Mouse (Mus musculus): Measurements from ENCODE around the gene Klf2. TPM values are rescaled to one million over a fixed set of nuclear protein-coding genes. Genes with fewer than 3 reads are reported as not detected.

Klf2 gene
- polyA plus RNA-seq (2015; fragmentation: Nextera tagmentation; extraction: Ambion mirVana) = 12.6 and 14.0 TPM in 2 replicates

DNA sequence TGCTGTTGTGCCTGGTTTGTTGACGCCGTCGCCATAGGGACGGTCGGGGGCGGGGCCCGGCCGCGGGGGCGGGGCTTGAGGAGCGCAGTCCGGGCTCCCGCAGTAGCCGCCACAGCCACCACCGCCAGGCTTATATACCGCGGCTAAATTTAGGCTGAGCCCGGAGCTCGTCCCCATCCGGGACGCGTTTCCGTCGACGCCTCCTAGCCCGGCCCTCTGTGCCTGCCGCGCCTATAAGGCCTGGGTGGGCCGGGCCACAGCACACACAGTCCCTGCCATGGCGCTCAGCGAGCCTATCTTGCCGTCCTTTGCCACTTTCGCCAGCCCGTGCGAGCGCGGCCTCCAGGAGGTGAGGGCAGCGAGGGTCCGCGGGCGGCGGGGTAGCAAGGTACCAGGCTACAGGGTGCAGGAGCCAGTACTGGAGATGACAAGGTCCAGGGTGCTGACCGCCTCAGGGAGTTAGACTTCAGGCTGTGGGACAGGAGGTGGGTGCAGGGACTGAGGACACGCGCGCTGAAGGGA, at the start of gene Klf2:
Klf2 (plus strand) TSS at position 233 of the 522 bp plus-strand sequence.
- Histone ChIP-seq H3K4me2 (peak within 1 kb of the TSS; percentile 84), H3K4me3 (replicated peaks) (peak within 1 kb of the TSS; percentile 64), H3K9ac (peak within 1 kb of the TSS; percentile 53), H3K27me3 (peaks cover 38% of the 10 kb centered on the region), H3K36me3 (no peaks in the 10 kb centered on the region), H3K27ac (peak within 1 kb of the TSS; percentile 54; the same call in 1 of the 2 replicates), H3K4me1 (peaks cover 29% of the 10 kb centered on the region), H3K9me3 (replicated peaks) (no peaks in the 10 kb centered on the region)
- ATAC-seq (replicated peaks; ENCODE audit: low FRiP score) = peak; percentile 97
- WGBS = 0% methylated on average over 45 of the region's 46 CpGs

DNA sequence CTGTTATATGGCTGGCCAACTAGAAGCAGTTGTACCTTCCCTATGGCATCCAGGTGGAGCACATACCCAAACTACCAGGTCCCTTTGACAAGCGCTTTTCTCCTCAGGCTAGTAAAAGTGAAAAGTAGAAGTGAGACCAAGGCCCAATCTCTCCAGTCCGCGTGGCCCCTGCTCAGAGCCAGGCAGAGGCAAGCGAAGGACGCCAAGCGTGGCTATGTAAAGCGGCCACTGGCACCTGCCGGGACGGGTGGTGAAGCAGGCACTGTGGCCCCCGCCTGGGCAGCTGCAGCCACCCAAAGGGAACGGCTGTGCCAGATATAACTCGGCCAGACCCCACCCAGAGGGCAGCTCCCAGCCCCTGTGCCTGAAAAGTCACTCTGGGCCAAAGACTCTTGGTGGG, 48.2 kb upstream of the Klf2 start:
- no peak overlapping the region for H3K4me2 ChIP-seq
- no peak overlapping the region for H3K4me3 ChIP-seq (replicated peaks)
- H3K4me1 ChIP-seq = 0 out of 2 replicates have a peak, but pooled peaks cover 8% of the 10 kb centered on the region
- H3K27me3 ChIP-seq = no peaks in the 10 kb centered on the region
- no peaks in the 10 kb centered on the region for H3K9me3 ChIP-seq (replicated peaks)
- ATAC-seq (replicated peaks; ENCODE audit: low FRiP score) = no peak
- 86% methylated on average over 12 of the region's 12 CpGs for WGBS
- no peak overlapping the region for H3K9ac ChIP-seq
- no peaks in the 10 kb centered on the region for H3K36me3 ChIP-seq
- no peak overlapping the region for H3K27ac ChIP-seq

DNA sequence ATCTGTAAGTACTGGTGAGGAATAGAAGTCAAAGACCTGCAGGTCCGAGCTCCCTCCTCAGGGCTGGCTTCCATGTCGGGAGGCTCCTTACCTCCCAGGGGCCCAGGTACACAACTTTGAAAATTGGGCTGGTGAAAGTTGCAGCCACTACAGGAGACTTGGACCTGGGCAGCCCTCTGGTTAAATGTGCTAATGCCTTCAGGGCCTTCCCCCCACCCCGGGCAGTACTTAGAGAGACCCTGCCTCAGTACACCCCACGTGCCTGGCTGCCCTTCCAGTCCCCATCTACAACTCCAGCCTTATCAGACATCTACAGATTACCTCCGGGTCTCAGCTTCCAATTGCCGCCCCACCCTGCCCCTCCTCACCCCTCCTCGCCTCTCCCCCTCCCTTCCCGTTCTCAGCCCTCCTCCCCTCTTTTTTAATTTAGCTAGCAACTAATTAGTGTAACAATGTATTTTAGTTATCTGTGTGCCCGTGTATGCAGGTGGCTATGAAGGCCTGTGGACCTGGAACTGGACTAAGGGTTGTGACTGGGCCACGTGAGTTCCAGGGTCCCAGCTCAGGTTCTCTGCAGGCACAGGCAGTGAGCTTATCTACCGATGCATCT, 47.7 kb upstream of the Klf2 start:
- no peaks in the 10 kb centered on the region for H3K9me3 ChIP-seq (replicated peaks)
- 0 out of 2 replicates have a peak, but pooled peaks cover 11% of the 10 kb centered on the region for H3K4me1 ChIP-seq
- H3K9ac ChIP-seq = no peak overlapping the region
- H3K27me3 ChIP-seq = no peaks in the 10 kb centered on the region
- H3K36me3 ChIP-seq = no peaks in the 10 kb centered on the region
- H3K4me2 ChIP-seq = no peak overlapping the region
- no peak overlapping the region for H3K4me3 ChIP-seq (replicated peaks)
- no peak for ATAC-seq (replicated peaks; ENCODE audit: low FRiP score)
- H3K27ac ChIP-seq = no peak overlapping the region
- WGBS = 70% methylated on average over 11 of the region's 11 CpGs

DNA sequence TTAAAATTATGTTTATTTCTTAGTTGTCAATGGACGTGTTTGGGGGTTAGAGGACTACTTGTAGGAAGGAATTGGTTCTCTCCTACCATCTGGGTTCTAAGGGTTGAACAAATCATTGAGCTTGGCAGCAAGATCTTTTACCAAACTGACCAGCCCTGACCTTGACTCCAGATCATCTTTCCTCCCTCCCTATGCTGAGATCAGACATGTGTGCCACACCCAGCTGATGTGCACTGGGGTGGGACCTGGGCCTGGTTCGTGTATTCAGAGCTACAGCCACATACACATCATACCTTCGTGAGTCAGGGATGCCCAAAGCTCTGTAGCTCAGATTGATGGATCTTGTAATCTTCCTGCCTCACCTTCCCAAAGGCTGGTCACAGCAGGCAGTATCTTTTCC, 47.1 kb upstream of the Klf2 start:
- H3K9ac ChIP-seq = no peak overlapping the region
- H3K27me3 ChIP-seq = no peaks in the 10 kb centered on the region
- H3K4me2 ChIP-seq = no peak overlapping the region
- no peak overlapping the region for H3K27ac ChIP-seq
- ATAC-seq (replicated peaks; ENCODE audit: low FRiP score) = no peak
- no peaks in the 10 kb centered on the region for H3K9me3 ChIP-seq (replicated peaks)
- H3K36me3 ChIP-seq = no peaks in the 10 kb centered on the region
- 0 out of 2 replicates have a peak, but pooled peaks cover 12% of the 10 kb centered on the region for H3K4me1 ChIP-seq
- 53% methylated on average over 3 of the region's 3 CpGs for WGBS
- no peak overlapping the region for H3K4me3 ChIP-seq (replicated peaks)

DNA sequence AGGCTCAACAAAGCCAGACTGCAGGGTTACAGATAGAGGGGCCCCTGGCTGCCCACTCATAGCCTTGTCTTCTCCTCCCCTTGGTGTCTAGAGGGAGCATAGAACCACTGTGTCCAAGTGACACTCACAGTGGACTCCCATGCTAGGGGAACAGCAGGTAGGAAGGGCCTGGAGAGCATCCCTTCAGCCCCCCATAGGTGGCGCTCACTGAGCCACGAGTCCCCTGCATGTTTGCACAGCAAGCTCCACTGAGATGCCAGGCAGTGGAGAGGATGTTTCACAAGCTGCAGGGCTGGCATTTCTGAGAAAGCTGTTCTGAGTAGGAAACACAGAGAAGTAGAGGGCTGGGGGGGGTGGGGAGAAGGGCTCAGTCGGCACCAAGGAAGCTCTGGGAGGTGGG, 46.5 kb upstream of the Klf2 start:
- no peaks in the 10 kb centered on the region for H3K9me3 ChIP-seq (replicated peaks)
- no peak overlapping the region for H3K4me3 ChIP-seq (replicated peaks)
- no peaks in the 10 kb centered on the region for H3K36me3 ChIP-seq
- no peak overlapping the region for H3K4me2 ChIP-seq
- ATAC-seq (replicated peaks; ENCODE audit: low FRiP score) = 0 out of 2 replicates have a peak, but pooled peaks have one; percentile 19
- H3K27me3 ChIP-seq = no peaks in the 10 kb centered on the region
- WGBS = 13% methylated on average over 3 of the region's 3 CpGs
- no peak overlapping the region for H3K27ac ChIP-seq
- H3K4me1 ChIP-seq = 0 out of 2 replicates have a peak, but pooled peaks cover 12% of the 10 kb centered on the region
- H3K9ac ChIP-seq = no peak overlapping the region

DNA sequence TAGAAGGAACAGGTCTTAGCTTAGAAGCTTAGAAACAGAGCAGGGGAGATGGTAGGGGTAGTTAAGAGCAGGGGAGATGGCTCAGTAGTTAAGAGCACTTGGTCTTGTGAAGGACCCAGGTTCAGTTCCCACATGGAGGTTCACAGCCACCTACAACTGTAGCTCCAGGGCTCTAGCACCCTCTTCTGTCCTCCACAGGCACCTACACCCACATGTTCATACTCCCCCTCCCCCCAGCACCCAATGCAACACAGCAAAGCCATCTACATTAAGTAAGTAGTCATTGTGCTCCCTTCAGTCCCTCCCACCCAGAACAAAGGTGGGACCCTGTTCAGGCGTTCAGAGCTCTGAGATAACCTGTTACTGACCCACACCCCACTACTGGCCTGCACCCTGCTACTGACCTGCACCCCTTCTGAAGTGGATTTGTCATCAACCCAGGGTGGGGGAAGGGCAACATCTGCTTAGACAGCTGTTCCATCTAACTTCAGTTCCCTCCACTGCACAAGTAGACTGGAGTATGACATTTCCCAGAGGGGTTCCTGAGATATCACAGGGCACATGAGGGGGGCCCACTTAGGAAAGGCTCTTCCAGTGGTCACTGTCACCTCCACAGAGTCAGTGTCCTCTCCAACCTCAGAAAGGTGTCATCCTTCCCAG, 45.6 kb upstream of the Klf2 start:
- no peak overlapping the region for H3K9ac ChIP-seq
- no peak overlapping the region for H3K27ac ChIP-seq
- 94% methylated on average over 1 of the region's 1 CpGs for WGBS
- no peak overlapping the region for H3K4me2 ChIP-seq
- H3K27me3 ChIP-seq = no peaks in the 10 kb centered on the region
- H3K9me3 ChIP-seq (replicated peaks) = no peaks in the 10 kb centered on the region
- 0 out of 2 replicates have a peak, but pooled peaks cover 12% of the 10 kb centered on the region for H3K4me1 ChIP-seq
- H3K36me3 ChIP-seq = no peaks in the 10 kb centered on the region
- no peak overlapping the region for H3K4me3 ChIP-seq (replicated peaks)
- no peak for ATAC-seq (replicated peaks; ENCODE audit: low FRiP score)

DNA sequence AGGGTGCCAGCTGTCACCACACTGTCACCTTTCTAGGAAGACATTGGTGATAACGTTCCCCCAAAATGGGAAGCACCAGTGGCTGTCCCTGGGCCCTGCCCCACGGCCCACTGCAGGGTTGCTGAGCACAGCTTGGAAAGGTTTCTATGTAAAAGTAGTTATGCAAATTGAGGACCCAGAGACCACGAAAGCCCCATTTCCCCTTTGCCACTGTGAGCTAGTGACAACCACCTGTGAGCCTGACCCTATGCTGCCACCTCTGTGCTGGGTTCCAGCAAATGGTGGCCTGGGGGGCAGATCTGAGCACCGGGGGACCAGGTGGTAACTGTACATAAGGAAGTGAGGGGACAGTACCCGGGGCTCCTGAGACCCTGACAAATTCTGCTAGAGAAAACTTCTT, 45.0 kb upstream of the Klf2 start:
- Histone ChIP-seq H3K4me2 (no peak overlapping the region), H3K36me3 (no peaks in the 10 kb centered on the region), H3K9me3 (replicated peaks) (no peaks in the 10 kb centered on the region), H3K27ac (no peak overlapping the region), H3K4me1 (0 out of 2 replicates have a peak, but pooled peaks cover 12% of the 10 kb centered on the region), H3K27me3 (no peaks in the 10 kb centered on the region), H3K9ac (no peak overlapping the region), H3K4me3 (replicated peaks) (no peak overlapping the region)
- WGBS = 72% methylated on average over 5 of the region's 5 CpGs
- no peak for ATAC-seq (replicated peaks; ENCODE audit: low FRiP score)

DNA sequence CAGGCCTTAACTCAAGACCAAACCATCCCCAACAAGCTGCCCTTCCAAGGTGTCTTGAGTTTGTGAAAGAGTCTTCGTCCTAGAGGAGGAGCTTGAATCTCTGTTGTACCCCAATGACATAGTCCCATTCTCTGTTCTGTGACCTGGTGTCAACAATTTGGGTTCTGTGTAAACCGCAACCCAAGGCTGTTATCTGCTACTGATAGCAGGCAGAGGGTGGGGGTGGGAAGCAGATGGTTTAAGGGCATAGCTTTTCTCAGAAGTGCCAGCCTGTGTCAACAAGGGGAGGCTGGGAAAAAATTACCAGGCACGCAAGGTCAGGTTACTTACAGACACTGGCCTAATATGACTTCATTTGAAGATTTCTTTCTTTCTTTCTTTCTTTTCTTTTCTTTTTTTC, 41.6 kb upstream of the Klf2 start:
- Histone ChIP-seq H3K9me3 (replicated peaks) (no peaks in the 10 kb centered on the region), H3K36me3 (no peaks in the 10 kb centered on the region), H3K27me3 (no peaks in the 10 kb centered on the region), H3K4me2 (no peak overlapping the region), H3K9ac (no peak overlapping the region), H3K27ac (no peak overlapping the region), H3K4me1 (0 out of 2 replicates have a peak, but pooled peaks cover 4% of the 10 kb centered on the region), H3K4me3 (replicated peaks) (no peak overlapping the region)
- no peak for ATAC-seq (replicated peaks; ENCODE audit: low FRiP score)
- 60% methylated on average over 3 of the region's 3 CpGs for WGBS

DNA sequence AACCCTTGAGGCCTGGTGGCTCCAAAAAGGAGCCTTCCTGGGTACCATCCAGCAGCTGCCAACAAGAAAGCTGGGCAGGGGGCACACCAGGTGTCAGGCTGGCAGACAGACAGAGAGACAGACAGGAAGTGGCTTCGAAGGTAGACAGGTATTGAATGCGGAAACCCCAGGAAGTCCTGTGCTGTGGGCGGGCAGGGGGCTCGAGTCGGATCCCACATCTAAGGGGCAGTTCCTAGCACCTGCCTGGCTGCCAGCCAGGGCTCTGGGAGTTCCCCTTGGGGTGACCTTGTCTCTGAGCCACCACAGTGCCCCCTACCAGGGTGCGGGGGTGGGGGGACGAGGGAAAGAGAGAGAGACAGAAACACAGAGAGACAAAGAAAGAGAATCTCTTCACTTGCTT, 39.7 kb upstream of the Klf2 start:
- 77% methylated on average over 7 of the region's 7 CpGs for WGBS
- ATAC-seq (replicated peaks; ENCODE audit: low FRiP score) = no peak

DNA sequence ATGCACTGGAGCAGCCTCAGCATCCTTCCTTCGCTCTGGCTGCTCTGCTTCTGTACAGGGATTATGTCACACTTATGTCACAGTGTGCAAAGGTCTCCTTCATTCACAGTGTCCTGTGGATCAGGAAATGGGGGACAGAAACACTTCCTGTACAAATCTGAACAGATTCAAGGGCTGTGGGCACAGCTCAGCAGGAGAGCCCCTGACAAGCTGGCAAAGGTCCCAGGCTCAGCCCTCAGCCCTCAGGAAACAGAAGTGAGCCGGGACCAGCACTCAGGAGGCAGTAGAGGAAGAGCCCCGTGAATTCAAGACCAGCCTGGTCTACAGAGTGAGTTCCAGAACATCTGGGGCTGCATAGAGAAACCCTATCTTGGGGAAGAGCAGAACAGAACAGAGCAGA, 37.2 kb upstream of the Klf2 start:
- 28% methylated on average over 3 of the region's 3 CpGs for WGBS
- H3K27me3 ChIP-seq = no peaks in the 10 kb centered on the region
- no peaks in the 10 kb centered on the region for H3K9me3 ChIP-seq (replicated peaks)
- ATAC-seq (replicated peaks; ENCODE audit: low FRiP score) = peak; percentile 52; the same call in 1 of the 2 replicates
- no peaks in the 10 kb centered on the region for H3K36me3 ChIP-seq
- peak overlapping the region; percentile 37; the same call in 1 of the 2 replicates for H3K27ac ChIP-seq
- no peak overlapping the region for H3K4me3 ChIP-seq (replicated peaks)
- H3K4me1 ChIP-seq = no peaks in the 10 kb centered on the region
- no peak overlapping the region for H3K9ac ChIP-seq
- H3K4me2 ChIP-seq = no peak overlapping the region

More for the DNA sequence above, 39.7 kb upstream of the Klf2 start:
- no peak overlapping the region for H3K27ac ChIP-seq
- H3K27me3 ChIP-seq = no peaks in the 10 kb centered on the region
- no peak overlapping the region for H3K4me3 ChIP-seq (replicated peaks)
- no peaks in the 10 kb centered on the region for H3K9me3 ChIP-seq (replicated peaks)
- H3K36me3 ChIP-seq = no peaks in the 10 kb centered on the region
- H3K9ac ChIP-seq = no peak overlapping the region
- H3K4me1 ChIP-seq = 0 out of 2 replicates have a peak, but pooled peaks cover 4% of the 10 kb centered on the region
- no peak overlapping the region for H3K4me2 ChIP-seq

DNA sequence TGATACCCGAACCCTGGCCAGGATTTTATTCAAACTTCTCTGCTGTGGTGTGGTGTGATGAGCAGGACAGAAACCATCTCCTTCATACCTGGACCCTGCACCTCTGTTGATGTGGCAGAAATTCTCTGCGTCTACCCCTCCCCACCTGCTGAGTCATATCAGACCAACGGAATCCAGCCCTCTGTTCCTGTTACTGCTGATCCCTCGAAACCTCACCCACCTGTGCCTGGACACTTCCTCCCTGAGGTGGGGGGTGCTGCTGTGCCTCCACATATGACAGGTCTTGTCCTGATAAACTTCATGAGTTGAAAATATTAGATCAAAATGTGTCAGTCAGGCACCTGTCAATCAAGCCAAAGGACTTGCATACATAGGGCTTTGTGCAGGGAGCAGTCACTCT, 33.5 kb upstream of the Klf2 start:
- H3K9me3 ChIP-seq (replicated peaks) = no peaks in the 10 kb centered on the region
- no peak overlapping the region for H3K4me2 ChIP-seq
- H3K27ac ChIP-seq = no peak overlapping the region
- no peak overlapping the region for H3K4me3 ChIP-seq (replicated peaks)
- no peaks in the 10 kb centered on the region for H3K36me3 ChIP-seq
- no peaks in the 10 kb centered on the region for H3K4me1 ChIP-seq
- H3K9ac ChIP-seq = no peak overlapping the region
- no peak for ATAC-seq (replicated peaks; ENCODE audit: low FRiP score)
- H3K27me3 ChIP-seq = no peaks in the 10 kb centered on the region
- 73% methylated on average over 4 of the region's 4 CpGs for WGBS

DNA sequence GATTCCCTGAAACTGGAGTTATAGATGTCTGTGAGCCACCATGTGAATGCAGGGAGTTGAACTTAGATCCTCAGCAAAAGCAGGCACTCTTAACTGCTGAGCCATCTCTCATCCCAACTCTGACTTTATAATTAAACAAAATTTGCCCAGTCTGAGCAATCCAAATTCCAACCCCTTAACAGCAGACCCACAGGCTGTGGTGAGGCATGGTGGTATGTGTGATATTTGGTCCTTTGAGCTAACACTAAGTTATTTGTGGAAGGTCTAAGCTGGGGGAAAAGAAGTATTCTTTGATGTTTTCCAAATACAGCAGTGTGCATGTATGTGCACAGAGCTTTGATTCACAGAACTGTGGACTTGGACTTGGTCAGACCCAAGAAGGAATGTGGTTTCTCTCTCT, 29.8 kb upstream of the Klf2 start:
- Histone ChIP-seq H3K9ac (no peak overlapping the region), H3K27ac (no peak overlapping the region), H3K9me3 (replicated peaks) (no peaks in the 10 kb centered on the region), H3K4me3 (replicated peaks) (no peak overlapping the region), H3K4me2 (no peak overlapping the region), H3K36me3 (no peaks in the 10 kb centered on the region), H3K27me3 (no peaks in the 10 kb centered on the region), H3K4me1 (no peaks in the 10 kb centered on the region)
- ATAC-seq (replicated peaks; ENCODE audit: low FRiP score) = no peak

Measured in kidney, embryonic 15.5 days (tissue).